Mouse (Mus musculus): ENCODE measurements at regions not wholly inside any gene's neighbourhood (a gene's known extent, or its start where the extent isn't known, plus 50 kb on each side); places are given as distances from the start of the nearest gene placed in this dataset.

DNA sequence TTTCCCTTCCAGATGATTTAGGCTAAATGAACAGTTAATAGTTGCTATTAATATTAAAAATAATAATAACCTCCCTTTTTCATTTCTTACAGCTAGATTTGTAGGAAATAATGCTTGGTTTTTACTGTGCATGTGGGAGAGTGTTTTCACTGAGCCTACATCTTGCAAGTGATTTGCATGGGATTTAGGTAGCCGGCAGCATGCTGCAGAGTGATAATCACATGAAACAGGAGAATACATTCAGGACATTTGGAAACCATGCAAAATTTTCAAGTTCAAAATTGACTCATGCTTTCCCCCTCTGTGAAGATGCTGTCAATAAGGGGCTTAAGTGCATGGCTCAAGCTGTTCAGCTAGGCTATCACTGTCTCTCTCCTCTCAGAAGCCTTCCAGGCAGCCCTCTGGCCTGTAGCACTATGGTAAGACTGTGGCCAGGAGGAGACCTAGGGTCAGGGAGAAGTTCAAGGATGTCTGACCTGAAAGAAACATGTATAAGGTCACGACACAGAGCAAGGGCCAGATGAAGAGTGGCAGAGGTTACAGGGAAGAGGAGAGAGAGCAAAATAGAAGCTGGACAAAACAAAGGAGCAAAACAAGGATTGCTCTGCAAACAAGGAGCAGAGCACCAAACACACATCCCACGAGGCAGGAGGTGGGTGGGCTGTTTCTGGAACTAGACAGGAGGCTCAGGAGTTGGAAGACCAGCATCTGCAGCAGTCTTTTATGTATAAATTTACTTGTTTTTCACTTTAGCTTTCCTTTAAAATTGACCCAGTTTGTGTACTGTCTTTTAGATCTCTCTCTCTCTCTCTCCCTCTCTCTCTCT lies 177.5 kb downstream of the Tmem161b start:
- no peak for DNase-seq (ENCODE audit: low spot score)

DNA sequence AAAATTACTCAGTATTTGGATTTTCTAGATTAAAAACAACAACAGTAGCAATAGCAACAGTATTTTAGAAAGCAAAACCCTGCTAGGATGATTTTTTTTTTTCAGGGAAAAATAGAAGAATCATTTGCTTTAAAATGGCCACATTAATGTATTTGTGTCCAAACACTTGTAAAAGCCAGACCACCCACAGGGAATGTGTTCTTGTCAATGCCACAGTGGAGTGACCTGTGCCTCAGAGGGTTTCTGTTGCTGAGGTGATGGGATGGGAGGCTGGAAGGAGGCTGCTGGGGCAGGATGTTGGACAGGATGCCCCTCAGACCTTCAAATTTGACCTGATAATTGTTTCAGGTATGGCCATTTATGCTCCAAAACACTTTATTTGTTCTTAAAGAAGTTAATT lies 178.9 kb downstream of the Tmem161b start:
- no peak for DNase-seq (ENCODE audit: low spot score)

DNA sequence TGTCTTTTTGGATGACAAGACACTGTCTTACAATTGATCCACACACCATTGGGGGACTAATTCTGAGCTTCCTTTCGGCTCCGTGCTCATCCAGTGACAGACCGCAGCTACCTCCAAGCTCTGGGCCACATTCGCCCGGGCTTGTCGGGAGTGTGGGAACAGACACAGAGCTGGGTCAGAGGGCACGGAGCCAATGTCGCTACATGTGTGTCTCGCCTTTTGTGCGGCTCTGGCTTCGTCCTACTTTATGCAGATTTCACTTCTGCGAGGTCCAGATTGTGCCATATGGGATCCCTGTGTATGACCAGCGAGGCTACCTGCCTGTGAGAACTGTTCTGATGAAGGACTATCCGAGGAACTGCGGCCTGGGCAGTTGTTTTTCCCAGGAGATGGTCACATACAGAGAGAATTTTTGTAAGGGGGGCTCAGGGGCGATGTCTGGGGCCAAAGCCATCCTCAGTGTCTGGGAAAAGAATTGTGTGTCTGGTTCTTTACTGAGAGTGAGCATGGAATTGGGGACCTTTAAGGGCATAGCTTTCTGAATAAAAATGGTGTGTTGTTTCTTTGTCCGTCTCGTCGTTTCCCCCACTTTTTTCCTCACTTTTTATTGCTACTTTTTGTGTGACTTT lies 182.6 kb downstream of the Tmem161b start:
- DNase-seq (ENCODE audit: low spot score), result no peak

DNA sequence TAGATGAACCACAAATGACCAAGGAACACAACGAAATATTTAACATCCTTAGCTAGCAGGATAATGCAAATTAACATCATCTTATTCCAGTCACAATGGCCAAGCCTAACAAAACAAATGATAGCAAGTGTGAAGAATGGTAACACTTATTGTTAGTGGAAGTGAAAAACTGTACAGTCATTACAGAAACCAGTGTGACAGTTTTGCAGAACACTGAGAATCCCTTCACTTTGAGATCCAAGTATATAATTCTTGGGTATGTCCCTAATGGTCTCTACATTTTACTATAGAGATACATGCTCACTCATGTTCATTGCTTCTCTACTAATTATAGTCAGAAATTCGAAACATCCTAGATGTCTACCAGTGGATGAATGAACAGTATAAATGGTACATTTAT lies 212.3 kb downstream of the Tmem161b start:
- DNase-seq (ENCODE audit: low spot score), result no peak

DNA sequence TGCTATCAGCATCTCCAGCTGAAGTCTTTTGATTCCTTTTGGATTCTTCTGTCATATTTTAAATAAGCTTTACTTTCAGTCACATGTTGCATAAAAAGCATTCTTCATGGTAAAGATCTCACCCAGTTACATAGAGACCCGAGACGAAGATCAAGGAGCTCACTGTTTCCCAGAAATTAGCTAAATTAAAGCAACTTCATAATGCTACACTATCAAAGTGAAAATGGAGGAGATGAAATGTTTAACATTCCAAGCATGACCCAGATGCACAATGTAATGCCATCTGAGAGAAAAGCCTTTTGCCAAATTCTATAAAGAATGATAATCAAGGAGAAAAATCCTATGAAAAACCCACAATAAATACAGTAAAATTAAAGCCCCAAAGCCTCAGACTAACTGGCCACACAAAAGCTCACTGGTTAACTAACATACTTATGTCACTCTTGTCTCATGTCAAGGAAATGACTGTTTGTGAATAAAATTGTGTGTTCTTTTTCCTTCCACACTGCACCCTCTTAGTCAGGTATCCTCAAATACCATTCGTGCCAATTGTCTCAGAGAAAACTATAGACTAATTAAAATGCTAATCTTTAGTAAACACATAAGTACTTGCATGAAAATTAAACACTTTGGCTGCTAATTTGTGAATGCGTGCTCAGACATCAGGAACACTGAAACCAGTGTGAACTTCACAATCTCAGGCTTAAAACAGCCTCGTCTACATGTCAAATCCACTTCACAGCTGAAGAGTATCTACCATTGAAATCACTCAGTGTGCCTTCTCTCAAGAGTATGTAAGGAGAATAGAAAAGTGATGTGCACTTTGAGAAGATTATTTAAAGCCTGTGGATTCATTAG lies 215.7 kb downstream of the Tmem161b start:
- DNase-seq (ENCODE audit: low spot score), result no peak

DNA sequence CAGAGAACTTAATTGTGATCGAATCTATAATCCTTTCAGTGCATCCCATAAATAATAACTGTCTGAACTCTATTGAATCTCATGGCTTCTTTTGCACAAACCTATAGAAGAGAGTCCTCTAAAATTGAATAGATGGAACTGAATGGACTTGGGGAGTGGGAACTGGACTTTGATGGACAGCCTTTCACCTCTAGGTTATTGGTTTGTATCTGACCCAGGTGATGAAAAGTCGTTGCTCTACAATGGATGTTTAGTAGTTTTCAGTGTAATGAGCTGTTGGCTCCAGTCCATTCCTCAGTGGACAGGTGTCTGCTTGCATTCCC lies 216.3 kb downstream of the Tmem161b start:
- DNase-seq (ENCODE audit: low spot score), result no peak

DNA sequence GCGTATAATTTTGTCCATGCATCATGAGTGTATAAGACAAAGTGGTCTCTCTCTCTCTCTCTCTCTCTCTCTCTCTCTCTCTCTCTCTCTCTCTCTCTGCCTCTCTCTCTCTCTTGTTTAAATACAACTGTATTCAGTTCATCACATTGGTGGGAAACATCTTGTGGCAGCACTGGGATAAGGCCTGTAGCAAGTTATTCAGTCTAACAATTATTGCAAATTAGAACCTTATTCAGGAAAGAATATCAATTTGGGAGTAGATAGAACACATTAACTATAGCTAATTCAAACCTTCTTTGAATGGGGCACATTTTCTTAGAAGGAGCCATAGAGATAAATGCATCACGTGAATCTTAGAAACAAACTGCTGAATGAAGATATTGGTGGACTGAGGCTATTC lies 226.4 kb downstream of the Tmem161b start:
- no peak for DNase-seq (ENCODE audit: low spot score)

DNA sequence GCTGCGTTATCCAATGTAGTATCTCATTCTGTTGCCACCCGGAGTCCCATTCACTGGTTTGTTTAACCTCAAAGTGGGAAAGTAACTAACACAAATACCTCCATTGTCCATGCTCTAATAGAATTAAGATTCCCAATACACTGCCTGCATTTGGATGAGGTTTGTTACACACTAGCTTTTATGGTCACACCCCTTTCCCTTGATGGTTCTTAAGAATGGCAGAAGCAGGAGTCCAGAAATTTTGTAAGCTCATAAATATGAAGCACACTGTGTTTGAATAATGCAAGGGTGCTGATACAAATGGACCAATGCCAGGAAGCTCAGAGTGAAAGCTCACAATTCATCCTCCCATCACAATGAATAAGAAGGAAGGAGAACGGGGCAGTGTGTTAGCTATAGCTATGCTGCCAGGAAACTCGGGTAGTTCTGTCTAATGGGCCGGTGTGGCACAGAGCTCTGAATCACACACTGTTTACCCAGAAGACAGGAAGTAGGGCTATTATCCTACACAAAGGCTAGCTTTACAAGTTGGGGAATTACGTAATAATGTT lies 227.0 kb downstream of the Tmem161b start:
- DNase-seq (ENCODE audit: low spot score), result no peak
